Mouse (Mus musculus) c-Kit-positive CD71-positive TER-119-negative erythroid progenitor cells, embryonic 14.5 days (primary cell): Measurements from ENCODE around the gene Ccs.
"Not testable (repeated sequence)": the region's sequence is repeated elsewhere in the genome, so short reads cannot be mapped to it uniquely, and the experiment has no call there.

ENCODE experiments used
- DNase-seq: peaks from one replicate; pipeline ENCODE4 v3.0.0-alpha.2; 2013; ENCODE audit warnings: low read depth

Gene Ccs

DNA sequence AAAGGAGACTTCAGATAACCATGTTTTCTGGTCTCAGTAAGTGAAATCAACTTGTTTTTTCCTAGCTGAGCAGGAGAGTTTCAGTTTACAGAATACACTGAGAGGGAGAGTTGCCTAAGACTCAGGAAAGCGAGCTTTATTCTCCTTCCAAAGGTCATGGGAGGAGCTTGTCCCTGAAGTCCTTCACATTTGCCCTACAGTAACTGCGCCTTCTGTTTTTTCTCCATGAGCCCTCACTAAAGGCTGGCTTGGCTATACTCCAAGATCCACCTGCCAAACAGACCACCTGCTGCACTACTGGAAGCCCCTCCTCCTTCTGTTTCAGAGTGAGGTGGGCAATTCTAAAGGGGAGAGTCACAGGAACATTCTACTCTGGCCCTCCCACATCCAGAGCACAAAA, 3.0 kb downstream of the Ccs start:
- DNase-seq: no peak

DNA sequence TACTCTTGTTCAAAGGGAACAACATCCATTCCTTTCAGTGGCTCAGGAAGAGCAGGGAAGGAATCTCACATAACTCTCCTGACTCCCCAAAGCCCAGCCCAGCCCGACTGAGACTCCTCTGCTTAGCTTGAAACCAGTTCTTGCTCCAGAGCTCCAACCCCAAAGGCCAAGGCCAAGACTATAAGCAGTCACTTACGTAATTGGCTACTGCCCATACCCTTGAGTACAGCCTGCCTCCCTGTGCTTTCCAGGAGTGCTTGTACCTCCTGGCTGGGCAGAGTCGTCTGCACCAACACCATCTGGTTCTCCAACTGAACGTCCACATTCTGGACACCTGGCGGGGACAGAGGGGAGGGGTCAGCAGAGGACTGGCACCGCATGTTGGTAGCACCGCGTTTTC, 5.2 kb downstream of the Ccs start:
- no peak for DNase-seq

DNA sequence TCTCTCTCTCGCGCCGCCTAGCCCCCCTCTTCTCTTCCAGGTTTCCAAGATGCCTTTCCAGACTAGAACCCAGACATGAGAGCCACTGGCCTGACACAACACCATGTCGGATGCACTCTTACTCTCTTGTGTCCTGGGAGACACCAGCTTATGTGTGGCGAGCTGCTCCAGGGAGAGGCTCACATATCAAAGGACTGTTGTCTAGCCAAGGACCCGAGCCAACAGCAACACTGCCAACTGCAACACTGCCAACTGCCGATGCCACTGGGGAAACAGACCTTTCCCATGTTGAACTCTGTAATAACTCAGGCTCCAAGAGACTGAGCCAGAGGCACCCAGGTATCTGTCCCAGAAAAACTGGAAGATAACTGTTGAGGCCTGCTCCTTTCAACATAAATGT, 10.0 kb downstream of the Ccs start:
- DNase-seq: no peak

DNA sequence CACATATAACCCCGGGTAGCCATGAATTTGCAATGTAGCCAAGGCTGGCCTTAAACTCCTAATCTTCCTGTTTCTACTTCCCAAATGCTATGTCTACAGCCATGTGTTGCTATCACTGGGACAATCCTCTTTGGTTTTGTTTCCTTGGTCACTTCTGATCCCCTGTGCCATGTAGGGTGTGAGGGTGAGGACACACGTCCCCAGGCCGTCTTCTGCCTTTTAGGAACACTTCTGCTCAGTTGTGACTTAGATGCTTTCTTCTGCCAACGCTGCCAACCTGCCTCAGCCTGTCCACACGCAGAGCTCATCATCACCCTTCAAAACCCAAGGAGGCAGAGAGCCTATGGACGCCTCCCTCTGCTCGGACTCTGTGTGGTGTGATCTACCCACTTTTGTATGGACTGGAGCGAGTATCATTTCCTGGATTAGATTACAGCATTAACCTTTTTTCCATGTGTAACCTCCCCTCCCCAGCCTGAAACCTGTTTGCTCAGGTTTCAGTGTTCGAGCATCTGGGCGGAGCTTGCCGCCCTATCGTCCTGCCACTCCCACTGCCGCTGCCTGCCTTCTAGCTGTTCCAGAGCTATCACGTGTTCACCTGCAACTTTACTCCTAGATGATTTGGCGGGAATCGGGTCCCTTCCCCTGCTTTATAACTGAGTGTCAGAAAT, 10.6 kb downstream of the Ccs start:
- no peak for DNase-seq

DNA sequence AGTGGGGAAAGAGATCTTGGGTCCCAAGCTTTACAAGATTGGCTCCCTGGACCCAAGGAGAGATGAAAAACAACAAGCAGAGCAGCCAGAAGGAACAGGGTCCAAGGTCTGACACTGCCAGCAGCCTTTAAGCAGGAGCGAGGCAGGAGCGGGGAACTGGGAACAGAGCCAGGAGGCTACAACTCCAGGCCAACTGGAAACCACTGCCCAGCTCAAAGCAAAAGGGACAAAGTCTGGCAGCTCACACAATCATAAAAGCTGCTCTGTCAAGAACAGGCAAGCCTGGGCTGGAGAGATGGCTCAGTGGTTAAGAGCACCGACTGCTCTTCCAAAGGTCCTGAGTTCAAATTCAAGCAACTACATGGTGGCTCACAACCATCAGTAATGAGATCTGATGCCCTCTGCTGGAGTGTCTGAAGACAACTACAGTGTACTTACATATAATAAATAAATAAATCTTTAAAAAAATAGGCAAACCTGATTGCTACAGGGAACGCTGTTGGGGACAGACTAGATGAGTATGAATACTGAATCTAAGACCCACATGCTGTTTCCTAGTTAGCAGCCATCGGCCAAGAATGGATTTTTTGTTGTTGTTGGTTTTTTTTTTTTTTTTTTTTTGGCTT, 18.3 kb downstream of the Ccs start:
- DNase-seq: no peak

DNA sequence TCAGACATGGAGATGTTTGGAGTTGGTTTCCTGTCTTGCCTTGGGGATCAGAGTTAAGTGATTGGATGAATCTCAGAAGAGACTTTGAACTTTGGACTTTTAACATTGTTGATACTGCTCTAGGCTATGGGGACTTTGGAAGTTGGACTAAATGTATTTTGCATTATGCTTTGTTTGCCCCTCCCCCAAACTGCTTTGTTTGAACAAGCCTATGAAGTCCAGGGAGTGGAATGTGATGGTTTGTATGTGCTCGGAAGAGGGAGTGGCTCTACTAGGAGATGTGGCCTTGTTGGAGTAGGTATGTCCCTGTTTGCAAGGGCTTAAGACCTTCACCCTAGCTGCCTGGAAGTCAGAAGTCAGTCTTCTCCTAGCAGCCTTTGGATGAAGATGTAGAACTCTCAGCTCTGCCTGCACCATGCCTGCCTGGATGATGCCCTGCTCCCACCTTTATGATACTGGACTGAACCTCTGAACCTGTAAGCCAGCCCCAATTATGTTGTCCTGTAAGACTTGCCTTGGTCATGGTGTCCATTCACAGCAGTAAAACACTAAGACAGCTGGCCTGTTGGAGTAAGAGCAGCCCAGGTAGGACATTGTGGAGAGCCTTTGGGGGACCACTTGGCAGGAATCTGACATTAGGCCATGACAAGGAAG, 21.8 kb downstream of the Ccs start:
- DNase-seq: no peak

DNA sequence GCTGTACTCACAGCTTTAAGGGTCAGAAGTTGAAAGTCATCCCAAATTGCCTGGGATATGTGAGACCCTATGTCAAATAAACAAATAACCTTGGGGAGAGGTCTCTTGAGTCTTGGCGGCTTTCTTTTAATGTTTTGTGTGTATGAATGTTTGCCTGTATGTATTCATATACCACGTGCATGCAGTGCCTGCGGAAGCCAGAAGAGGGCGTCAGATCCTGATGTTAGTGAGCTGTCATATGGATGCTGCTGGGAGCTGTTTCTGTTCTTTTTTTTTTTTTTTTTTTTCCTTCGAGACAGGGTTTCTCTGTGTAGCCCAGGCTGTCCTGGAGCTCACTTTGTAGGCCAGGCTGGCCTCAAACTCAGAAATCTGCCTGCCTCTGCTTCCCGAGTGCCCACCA, 26.1 kb downstream of the Ccs start:
- no peak for DNase-seq

DNA sequence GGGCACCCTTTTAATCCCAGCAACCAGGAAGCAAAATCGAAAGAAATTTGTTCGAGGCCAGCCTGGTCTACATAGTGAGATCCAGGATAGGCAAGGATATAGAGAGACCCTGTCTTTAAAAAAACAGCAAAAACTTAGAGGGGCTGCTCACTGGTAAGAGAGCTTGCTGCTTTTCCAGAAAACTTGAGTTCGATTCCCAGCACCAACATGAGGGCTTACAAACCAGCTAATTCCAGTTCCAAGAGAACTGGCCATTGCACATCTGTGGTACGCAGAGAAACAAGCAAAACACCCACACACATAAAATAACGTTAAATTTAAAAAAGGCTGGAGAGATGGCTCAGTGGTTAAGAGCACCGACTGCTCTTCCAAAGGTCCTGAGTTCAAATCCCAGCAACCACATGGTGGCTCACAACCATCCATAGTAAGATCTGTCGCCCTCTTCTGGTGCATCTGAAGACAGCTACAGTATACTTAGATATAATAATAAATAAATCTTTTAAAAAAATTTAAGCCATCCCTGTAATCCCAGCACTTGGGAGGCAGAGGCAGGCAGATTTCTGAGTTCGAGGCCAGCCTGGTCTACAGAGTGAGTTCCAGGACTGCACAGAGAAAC, 26.7 kb downstream of the Ccs start:
- DNase-seq: not testable (repeated sequence)

DNA sequence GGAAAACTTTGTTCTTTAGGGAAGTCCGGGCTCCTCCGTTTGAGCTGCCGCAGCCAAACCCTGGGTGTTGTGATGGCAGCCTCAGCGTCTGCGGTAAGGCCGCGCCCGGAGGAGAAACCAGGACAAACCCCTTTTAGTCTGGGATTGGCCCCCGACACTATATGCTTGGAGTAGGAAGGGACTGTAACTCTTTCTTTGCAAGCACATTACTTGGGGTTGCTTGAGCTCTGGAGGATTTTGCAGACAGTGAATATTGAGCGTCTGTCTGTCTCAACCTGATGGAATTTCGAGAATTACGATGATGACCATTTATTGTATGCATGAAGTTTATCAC, 27.3 kb downstream of the Ccs start:
- DNase-seq: no peak

DNA sequence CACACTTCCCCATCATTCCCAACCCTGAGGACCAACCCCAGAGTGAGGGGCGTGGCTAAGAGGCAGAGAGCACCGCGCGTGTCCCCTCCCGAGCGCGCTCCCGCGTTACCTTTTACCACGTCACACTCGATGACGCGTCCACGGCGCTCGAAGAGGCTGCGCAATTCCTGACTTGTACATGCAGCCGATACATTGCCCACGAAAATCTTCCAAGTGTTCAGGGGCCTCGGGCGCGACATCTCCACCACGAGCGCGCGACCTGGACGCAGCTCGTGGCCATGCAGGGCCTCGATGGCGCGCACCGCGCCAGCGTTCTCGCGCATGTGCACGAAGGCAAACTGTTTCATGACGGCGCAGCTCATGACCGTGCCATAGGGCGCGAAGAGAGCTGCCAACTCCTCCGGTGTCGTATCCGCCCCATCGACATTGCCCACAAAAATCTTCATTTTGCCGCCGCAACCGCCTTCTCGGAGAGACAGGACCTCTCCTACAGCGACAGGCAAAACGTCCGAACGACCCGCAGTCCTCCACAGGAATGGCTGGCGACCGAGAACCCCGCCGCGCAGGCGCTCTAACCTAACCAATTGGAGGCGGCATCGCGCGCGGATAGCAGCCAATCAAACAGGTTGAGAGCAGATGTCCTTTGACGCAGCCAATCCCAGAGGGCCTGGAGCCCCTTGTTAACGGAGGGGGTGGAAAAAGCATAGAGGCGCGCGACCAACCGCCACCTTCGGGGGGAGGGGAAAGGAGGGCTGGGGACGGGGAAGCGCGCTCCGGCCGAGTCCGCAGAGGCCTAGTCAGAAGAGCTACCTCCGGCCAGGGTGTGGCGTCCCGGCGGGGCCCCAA, 27.8 kb downstream of the Ccs start, which contains the start of the genes Gm21992 and Rbm14:
Gene Gm21992, minus strand, starts transcription at position 550 of the 846 bp plus-strand sequence.
Gene Rbm14, minus strand, starts transcription at position 572 of the 846 bp plus-strand sequence.
- peak; percentile 96 for DNase-seq

DNA sequence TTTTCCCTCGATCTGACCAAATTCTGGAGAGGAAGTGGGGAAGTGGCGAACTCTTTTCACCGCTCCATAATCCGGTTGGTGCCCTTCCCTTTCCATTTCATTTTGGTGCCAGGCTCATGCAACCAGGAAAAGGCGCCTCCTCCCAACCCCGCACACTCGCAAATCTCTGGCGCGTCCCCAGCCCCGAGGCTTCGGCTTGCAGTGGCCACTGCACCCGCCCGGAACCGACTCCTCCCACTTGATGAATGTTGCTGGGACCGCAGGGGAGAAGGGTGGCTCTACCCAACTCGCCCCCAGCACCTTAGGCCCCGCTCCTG, 28.4 kb downstream of the Ccs start:
- no peak for DNase-seq

DNA sequence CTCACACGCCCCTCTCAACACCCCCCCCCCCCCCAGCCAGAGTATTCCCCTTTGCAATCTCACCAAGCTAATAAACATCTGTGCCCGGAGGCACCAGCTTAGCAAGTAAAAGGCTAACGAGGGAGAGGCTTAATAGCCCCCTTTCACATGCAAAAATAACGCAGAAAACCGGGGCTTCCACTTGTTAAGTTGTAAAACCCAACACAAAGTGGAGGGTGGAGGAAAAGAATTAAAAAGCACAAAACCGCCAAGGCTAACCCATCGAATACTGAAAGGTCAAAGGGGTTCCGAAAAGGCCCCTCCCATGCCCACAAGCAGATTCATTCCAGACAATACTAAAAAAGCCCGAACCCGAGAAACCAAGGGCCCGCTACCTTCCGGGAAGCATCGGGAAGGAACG, 28.8 kb downstream of the Ccs start:
- no peak for DNase-seq

DNA sequence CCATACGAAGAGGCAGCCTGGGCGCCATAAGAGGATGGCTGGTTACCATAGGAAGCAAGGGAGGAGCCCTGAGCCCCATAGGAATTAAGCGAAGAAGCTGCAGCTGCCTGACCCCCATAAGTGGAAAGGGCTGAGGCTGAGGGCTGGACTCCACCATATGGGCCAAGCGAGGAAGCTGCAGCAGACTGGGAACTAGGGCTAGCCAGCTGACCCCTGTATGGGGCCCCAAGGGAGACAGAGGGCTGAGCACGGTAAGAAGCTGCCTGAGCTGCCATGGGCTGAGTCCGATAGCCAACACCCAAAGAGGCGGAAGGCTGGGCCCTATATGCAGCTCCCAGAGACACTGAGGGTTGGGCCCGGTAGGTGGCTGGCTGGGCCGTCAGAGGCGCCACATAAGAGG, 35.8 kb downstream of the Ccs start:
- no peak for DNase-seq

DNA sequence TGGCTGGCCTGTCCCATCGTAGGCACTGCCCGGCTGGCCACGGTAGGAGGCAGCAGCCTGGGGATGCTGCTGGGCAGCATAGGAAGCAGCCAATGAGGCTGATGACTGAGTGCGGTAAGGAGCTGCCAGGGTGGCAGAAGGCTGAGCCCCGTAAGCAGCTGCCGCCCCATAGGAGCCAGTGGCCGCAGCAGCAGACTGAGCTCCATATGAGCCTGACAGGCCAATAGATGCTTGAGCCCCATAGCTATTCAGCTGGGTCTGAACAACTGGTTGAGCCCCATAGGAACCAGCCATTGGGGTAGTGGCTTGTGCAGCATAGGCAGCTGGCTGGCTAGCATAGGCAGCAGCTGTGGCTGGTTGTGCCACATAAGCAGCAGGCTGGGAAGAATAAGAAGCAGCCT, 36.4 kb downstream of the Ccs start:
- DNase-seq: no peak

DNA sequence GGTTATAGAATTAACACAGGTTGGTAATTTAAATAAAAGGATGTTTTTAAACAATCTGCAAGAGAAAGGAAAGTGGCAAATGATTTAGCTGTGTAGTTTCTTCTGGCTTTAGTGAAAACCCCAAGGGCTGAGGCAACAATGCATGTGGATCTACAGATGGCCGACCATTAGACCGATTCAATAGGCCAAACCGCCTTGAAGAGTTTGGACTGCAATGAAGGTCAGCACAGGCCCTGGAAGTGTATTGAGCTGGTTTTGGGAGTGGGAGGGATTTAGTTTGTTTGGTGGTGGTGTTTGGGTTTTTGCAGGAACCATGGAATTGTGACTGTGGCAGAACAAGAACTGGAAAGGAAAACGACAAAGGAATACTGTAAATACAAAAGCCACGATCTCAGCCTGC, 40.0 kb downstream of the Ccs start:
- no peak for DNase-seq

DNA sequence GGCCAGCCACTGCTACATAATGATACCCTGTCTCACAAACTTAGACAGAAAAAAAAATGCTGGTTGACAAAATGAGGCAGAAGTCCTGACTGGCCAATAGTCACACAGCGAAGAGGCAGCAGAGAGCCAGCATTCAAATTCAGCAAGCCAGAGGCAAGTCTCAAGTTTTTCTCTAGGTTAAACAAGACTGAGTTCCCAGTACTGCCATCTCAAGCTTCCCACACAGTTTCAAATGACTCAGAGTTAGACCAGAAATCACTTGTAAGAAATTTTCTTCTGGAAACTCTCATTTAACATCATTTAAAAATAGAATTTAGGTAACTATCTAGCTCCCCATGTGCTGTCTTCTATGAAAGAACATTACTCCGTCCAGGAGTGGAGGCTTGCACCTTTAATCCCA, 41.3 kb downstream of the Ccs start:
- no peak for DNase-seq

DNA sequence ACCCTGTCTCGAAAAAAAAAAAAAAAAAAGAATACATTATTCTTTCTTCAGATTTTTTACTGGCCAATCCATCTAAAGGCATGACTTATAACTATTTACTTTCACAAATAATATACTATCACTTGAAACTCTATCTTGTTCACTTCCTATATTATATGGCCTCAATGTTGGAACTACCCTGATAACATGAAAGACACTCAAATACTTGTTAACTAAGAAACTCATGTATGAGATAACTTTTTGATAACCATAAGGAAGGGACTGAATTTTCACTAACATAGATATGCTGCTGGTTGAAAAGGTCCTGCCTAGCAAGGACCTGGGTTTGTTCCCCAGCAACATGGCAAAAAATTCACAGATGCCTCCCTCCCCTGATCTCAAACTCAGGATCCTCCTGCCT, 43.2 kb downstream of the Ccs start:
- no peak for DNase-seq

DNA sequence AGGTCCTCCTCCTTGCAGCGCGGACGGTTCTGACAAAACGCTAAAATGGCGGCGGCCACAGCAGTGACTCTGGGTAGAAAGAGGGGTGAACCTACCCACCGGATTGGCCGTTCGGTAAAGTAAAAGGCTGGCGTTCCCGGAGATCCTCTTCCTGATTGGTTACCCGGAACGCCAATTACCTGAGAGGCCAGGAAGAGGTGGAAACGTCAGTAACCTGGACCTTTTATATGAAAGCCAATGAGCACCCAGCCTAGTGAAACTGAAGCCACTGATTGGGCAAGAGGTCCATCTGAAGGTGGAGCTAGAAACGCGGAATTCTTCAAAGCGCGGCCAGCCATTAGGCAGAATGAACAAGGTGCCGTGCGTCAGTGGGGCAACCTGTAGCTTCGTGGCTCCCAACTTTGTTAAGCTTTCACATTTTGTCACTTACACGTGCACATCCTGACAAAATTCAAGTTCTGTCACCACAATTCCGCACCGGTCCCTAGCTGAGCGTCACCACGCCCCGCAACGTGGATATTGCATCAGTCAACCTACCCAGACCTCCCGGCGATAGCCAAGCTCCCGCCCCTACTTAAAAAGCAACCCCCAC, 45.2 kb downstream of the Ccs start, which contains the start of gene Rbm4:
Gene Rbm4, minus strand, starts transcription at position 71 of the 592 bp plus-strand sequence.
- peak; percentile 100 for DNase-seq

DNA sequence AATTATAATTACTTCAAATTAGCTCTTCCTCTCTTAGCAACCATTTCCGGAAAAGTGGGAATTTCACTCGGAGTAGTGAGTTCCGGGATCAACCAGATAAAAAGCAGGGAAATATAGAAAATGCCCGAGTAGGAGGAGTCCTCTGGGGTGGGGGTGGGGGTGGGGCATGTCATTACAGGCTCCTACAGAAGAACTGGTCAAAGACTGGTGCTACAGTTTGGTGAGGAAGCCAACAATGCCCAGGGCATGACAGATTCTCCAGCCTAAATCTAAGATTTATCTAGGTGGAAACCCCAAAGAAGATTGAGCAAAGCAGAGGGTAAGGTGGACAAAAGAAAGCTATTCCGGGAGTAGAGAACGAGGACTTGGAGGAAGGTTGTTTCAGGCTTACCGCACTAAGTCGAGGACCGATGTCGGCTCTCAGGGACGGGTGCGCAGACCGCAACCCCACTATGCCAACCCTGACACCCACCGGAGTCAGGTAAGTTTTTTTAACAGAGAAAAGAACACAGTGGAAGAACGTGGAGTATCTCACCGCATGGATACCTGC, 45.8 kb downstream of the Ccs start:
- DNase-seq: no peak

DNA sequence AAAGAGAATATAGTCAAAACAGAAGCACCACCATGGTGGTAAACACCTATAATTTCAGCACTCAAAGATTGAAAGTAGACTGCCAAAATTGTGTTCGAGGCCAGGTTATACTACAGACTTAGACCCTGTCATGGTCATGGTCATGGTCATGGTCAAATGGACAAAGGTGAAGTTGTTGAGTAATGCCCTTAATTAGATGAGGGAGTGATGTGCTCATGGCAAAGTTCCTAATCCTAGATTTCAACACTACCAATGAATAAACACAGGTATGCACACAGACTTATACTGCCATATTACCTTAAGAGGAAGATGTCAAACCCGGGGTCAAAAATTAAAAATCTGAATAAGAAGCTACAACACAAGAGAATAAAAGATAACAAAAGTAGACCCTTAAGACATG, 52.8 kb downstream of the Ccs start:
- DNase-seq: no peak

DNA sequence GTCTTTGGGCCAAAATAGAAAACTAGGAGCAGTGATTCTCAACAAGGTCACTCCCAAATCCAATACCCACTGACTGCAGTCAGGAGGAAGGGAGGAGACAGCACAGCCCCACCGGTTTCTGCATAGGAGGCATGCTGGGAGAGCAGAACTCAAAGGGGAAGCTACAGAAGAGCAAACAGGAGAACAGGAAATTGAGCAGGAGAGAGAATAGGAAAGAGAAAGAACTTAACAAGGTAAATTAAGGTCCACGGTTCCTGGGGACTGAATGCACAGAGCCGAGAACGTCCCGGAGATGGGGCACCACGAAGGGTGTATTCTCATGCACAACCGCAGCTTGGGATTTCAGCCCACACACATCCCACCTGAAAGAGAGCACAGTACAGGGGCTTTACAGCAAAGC, 53.9 kb downstream of the Ccs start:
- no peak for DNase-seq

DNA sequence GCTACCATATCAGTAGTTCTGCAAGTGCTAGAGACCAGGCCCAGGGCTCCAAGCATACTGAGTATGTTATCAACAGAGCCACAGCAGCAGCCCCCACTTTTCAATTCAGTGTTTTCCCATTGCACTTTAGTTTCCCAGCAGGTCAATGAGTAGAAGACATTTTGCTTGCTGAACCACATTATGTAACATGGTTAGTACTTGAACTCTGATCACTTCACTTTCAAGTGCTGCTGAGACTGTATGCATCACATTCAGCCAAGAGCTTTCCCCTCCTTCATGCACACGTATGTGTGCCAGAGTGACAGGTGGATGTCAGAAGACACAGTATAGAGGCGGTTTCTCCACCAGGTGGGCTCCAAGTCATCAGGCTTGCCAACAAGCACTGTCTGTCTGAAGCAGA, 56.2 kb downstream of the Ccs start:
- no peak for DNase-seq
